Comparison of ENCODE assay signal across 11 mouse cellular contexts in the genomic region with DNA sequence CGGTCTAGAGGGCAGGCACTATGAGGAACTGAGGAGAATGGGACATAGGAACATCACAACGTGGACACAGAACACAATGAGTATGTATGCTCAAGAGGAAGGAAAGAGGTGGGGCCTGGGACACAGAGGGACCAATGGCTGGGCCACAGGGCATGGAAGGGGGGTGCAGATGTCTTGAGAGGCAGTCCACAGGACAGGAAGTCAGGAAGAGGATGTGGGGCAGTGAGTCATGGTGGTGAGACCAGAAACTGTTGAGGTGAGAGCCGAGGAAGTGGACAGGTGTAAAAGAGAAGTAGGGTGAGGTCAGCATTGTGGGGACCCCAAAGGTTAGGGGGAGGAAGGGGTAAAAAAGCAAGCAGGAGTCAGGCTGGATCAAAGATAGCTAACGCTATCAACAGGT. TPM values are rescaled to one million over a fixed set of nuclear protein-coding genes. Genes with fewer than 3 reads are reported as not detected.
DNase-seq lines count a peak whose midpoint lies in the region; ATAC-seq lines count a peak whose summit lies in the region.
"Had no signal": no experiment of that assay in that cellular context is flagged by ENCODE, and none has a peak within 500 bp of the region (broad histone marks: within the 10 kb centered on the region; RNA-seq: fewer than 3 reads in every experiment).

No protein-coding gene starts in this region.

- no peak overlapping the region for H3K27ac ChIP-seq in liver, embryonic 13.5 days
- no peak overlapping the region for H3K27ac ChIP-seq in forebrain, embryonic 12.5 days
- H3K27ac ChIP-seq in forebrain, embryonic 16.5 days (ENCODE audit: low read length): no peak overlapping the region

- DNase-seq in adrenal gland, postnatal 10 days: peak; percentile 24
- DNase-seq in adrenal gland, postnatal 25 days: no peak
- DNase-seq in liver, embryonic 13.5 days: peak; percentile 11
- peak; percentile 48 to 67 for DNase-seq in spleen, adult 18-20 months

- peak; percentile 88 for ATAC-seq in activated CD4-positive, CD25-positive, alpha-beta regulatory T cell, adult 4 months
- ATAC-seq in liver, embryonic 13.5 days (ENCODE audit: low read depth): peak; percentile 41; the same call in 1 of the 2 replicates
- ATAC-seq in forebrain, embryonic 12.5 days (ENCODE audit: low FRiP score): no peak
- ATAC-seq in frontal cortex, adult (ENCODE audit: low TSS enrichment): no peak
- no peak for ATAC-seq in forebrain, embryonic 16.5 days

- peaks cover 3% of the 10 kb centered on the region; the same call in 1 of the 2 replicates for H3K4me1 ChIP-seq in liver, embryonic 13.5 days (replicated peaks)
- H3K4me1 ChIP-seq in forebrain, embryonic 12.5 days: no peaks in the 10 kb centered on the region
- no peaks in the 10 kb centered on the region for H3K4me1 ChIP-seq in forebrain, embryonic 16.5 days (replicated peaks; ENCODE audit: control insufficient read depth, insufficient read depth, low read length)

- 22% methylated on average over 4 of the region's 4 CpGs for WGBS in liver, embryonic 13.5 days (ENCODE audit: insufficient replicate concordance)
- 81% methylated on average over 4 of the region's 4 CpGs for WGBS in forebrain, embryonic 12.5 days
- WGBS in forebrain, embryonic 16.5 days: 82% methylated on average over 4 of the region's 4 CpGs

- no peak overlapping the region for H3K9ac ChIP-seq in liver, embryonic 13.5 days
- H3K9ac ChIP-seq in forebrain, embryonic 12.5 days: no peak overlapping the region
- H3K9ac ChIP-seq in forebrain, embryonic 16.5 days (replicated peaks; ENCODE audit: low read depth, low read length): no peak overlapping the region

- H3K4me2 ChIP-seq in liver, embryonic 13.5 days: peak overlapping the region; percentile 1; the same call in 1 of the 2 replicates
- no peak overlapping the region for H3K4me2 ChIP-seq in forebrain, embryonic 12.5 days
- H3K4me2 ChIP-seq in forebrain, embryonic 16.5 days (ENCODE audit: low read length): no peak overlapping the region

- no peaks in the 10 kb centered on the region for H3K9me3 ChIP-seq in liver, embryonic 13.5 days (replicated peaks)
- no peaks in the 10 kb centered on the region for H3K9me3 ChIP-seq in forebrain, embryonic 12.5 days
- H3K9me3 ChIP-seq in forebrain, embryonic 16.5 days (ENCODE audit: control insufficient read depth, low read length): no peaks in the 10 kb centered on the region

- no peaks in the 10 kb centered on the region for H3K27me3 ChIP-seq in liver, embryonic 13.5 days
- H3K27me3 ChIP-seq in forebrain, embryonic 12.5 days: no peaks in the 10 kb centered on the region
- H3K27me3 ChIP-seq in forebrain, embryonic 16.5 days (replicated peaks; ENCODE audit: control insufficient read depth, insufficient read depth, low read length): no peaks in the 10 kb centered on the region

- no peaks in the 10 kb centered on the region for H3K36me3 ChIP-seq in liver, embryonic 13.5 days
- H3K36me3 ChIP-seq in forebrain, embryonic 12.5 days (replicated peaks): no peaks in the 10 kb centered on the region
- H3K36me3 ChIP-seq in forebrain, embryonic 16.5 days (ENCODE audit: control insufficient read depth, insufficient read depth): no peaks in the 10 kb centered on the region

- no peak overlapping the region for H3K4me3 ChIP-seq in liver, embryonic 13.5 days (replicated peaks)
- H3K4me3 ChIP-seq in forebrain, embryonic 12.5 days (replicated peaks): no peak overlapping the region
- H3K4me3 ChIP-seq in forebrain, embryonic 16.5 days (replicated peaks; ENCODE audit: low read length): no peak overlapping the region

RNA-seq across cellular contexts. Expression of gene Hip1, which starts 7.6 kb away (rescaled TPM):
- 10 to 100 TPM; 33.7 to 39.3 TPM for total RNA-seq in adrenal gland, postnatal 10 days (2021)
- total RNA-seq in adrenal gland, postnatal 25 days (2021): 24.3 and 27.1 TPM in 2 replicates
- polyA plus RNA-seq in activated CD4-positive, CD25-positive, alpha-beta regulatory T cell, adult 4 months (2017; shearing (Covaris generic)): 1 to 10 TPM; 8.6 to 8.7 TPM
- 3.4 and 4.6 TPM in 2 replicates for polyA plus RNA-seq in liver, embryonic 13.5 days (2015; fragmentation: Nextera tagmentation; extraction: Ambion mirVana)
- polyA plus RNA-seq in forebrain, embryonic 12.5 days (2016; fragmentation: Nextera tagmentation; extraction: Ambion mirVana): 58.7 and 64.2 TPM in 2 replicates
- 29.1 and 32.5 TPM in 2 replicates for polyA plus RNA-seq in forebrain, embryonic 16.5 days (2015; fragmentation: Nextera tagmentation; extraction: Ambion mirVana)

RNA-seq across cellular contexts. Expression of gene Ccl26, which starts 26.0 kb away (rescaled TPM):
- not detected for total RNA-seq in adrenal gland, postnatal 10 days (2021)
- not detected in 2 replicates for total RNA-seq in adrenal gland, postnatal 25 days (2021)
- polyA plus RNA-seq in activated CD4-positive, CD25-positive, alpha-beta regulatory T cell, adult 4 months (2017; shearing (Covaris generic)): not detected
- polyA plus RNA-seq in liver, embryonic 13.5 days (2015; fragmentation: Nextera tagmentation; extraction: Ambion mirVana): not detected in 2 replicates
- not detected in 2 replicates for polyA plus RNA-seq in forebrain, embryonic 12.5 days (2016; fragmentation: Nextera tagmentation; extraction: Ambion mirVana)
- not detected in 2 replicates for polyA plus RNA-seq in forebrain, embryonic 16.5 days (2015; fragmentation: Nextera tagmentation; extraction: Ambion mirVana)
- polyA plus RNA-seq: cortical plate, adult 2 months; heart, embryonic 14.5 days; testis, adult 2 months had no signal

RNA-seq across cellular contexts. Expression of gene Ccl24, which starts 35.5 kb away (rescaled TPM):
- 1 to 10 TPM; 3.6 to 4.0 TPM for total RNA-seq in adrenal gland, postnatal 10 days (2021)
- total RNA-seq in adrenal gland, postnatal 25 days (2021): 0.61 TPM in 1 of 2 replicates, not detected in the other
- polyA plus RNA-seq in activated CD4-positive, CD25-positive, alpha-beta regulatory T cell, adult 4 months (2017; shearing (Covaris generic)): not detected
- polyA plus RNA-seq in liver, embryonic 13.5 days (2015; fragmentation: Nextera tagmentation; extraction: Ambion mirVana): 15.0 and 15.7 TPM in 2 replicates
- 0.74 and 2.1 TPM in 2 replicates for polyA plus RNA-seq in forebrain, embryonic 12.5 days (2016; fragmentation: Nextera tagmentation; extraction: Ambion mirVana)
- 1.4 and 1.5 TPM in 2 replicates for polyA plus RNA-seq in forebrain, embryonic 16.5 days (2015; fragmentation: Nextera tagmentation; extraction: Ambion mirVana)

Comparison
In these comparisons a context has a peak if more than half of its experiments do, and no peak if none do; other contexts are left out.
1. ATAC-seq: peak in activated CD4-positive, CD25-positive, alpha-beta regulatory T cell, adult 4 months (single experiment) and liver, embryonic 13.5 days (single experiment); none in forebrain, embryonic 12.5 days (single experiment), frontal cortex, adult (single experiment) and forebrain, embryonic 16.5 days (single experiment).